Mouse (Mus musculus) layer of hippocampus, adult 6 months (tissue): ENCODE measurements around the gene Gm4133. TPM values are rescaled to one million over a fixed set of nuclear protein-coding genes. Genes with fewer than 3 reads are reported as not detected.

Experiments
- long read RNA-seq, 2 experiments: library from polyadenylated mRNA; unstranded; transcript quantifications; one replicate each; pipeline ENCODE4 v2.0.0; 2019 to 2020
- polyA plus RNA-seq: library from polyadenylated mRNA; unstranded; fragments of <200 nt; fragmentation: Nextera tagmentation; gene quantifications from 2 replicates; pipeline ENCODE4 v1.2.3, GENCODE M21; 2021

The Gm4133 gene
- polyA plus RNA-seq, result not detected in 2 replicates
- long read RNA-seq, experiment 1, result 0 reads
- long read RNA-seq, experiment 2, result 0 reads

DNA sequence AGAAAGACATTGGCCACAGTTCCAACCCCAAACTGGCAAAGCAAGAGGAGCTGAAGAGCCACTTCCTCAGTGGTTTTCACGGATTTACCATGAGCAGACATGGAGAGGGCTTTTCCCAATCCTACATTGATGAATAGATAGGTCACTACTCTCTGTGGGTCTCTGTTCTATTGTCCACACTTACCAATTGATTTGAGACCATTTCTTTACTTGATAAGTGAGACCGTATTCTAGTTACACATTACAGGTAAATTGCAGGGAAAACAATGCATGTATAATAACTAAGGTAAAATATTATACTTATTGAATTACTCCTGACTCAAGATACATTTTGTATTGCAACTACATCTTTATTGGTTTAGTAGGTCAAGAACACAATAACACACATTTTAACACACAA is at the start of gene Gm4133:
TSS of gene Gm4133 (minus strand) at position 101 of the 400 bp plus-strand sequence.

DNA sequence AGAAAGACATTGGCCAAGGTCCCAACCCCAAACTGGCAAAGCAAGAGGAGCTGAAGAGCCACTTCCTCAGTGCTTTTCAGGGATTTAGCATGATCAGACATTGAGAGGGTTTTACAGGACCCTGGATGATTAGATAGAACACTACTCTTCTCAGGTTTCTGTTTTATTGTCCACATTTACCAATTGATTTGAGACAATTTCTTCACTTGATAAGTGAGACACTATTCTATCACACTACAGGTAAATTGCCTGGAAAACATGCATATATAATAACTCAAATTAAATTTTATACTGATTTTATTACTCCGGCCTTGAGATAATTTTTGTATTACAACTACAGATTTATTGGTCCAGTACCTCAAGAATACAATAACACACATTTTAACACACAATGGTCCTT is 41.4 kb upstream of the Gm4133 start, which contains the start of gene Gm5728:
TSS of gene Gm5728 (minus strand) at position 101 of the 400 bp plus-strand sequence.

Other genes with a start within 250 kb of the Gm4133 start
- not detected in 2 replicates for gene Vmn1r91, start 234.4 kb downstream of the Gm4133 start, polyA plus RNA-seq
- gene Gm16442, start 211.5 kb downstream of the Gm4133 start, polyA plus RNA-seq, result not detected in 2 replicates
- gene Vmn1r93, start 195.0 kb downstream of the Gm4133 start, polyA plus RNA-seq, result not detected in 2 replicates
- not detected in 2 replicates for gene Vmn1r94, start 165.7 kb downstream of the Gm4133 start, polyA plus RNA-seq
- not detected in 2 replicates for gene Vmn1r95, start 140.4 kb downstream of the Gm4133 start, polyA plus RNA-seq
- not detected in 2 replicates for gene Gm6164, start 128.5 kb downstream of the Gm4133 start, polyA plus RNA-seq
- not detected in 2 replicates for gene Gm4498, start 100.2 kb downstream of the Gm4133 start, polyA plus RNA-seq
- not detected in 2 replicates for gene Gm5890, start 71.2 kb downstream of the Gm4133 start, polyA plus RNA-seq
- gene Gm5728, start 41.3 kb upstream of the Gm4133 start, polyA plus RNA-seq, result not detected in 2 replicates
- not detected in 2 replicates for gene Vmn1r100, start 83.9 kb upstream of the Gm4133 start, polyA plus RNA-seq
- gene Vmn1r101, start 108.5 kb upstream of the Gm4133 start, polyA plus RNA-seq, result not detected in 2 replicates
- gene Gm10670, start 140.9 kb upstream of the Gm4133 start, polyA plus RNA-seq, result not detected in 2 replicates
- gene Vmn1r103, start 176.5 kb upstream of the Gm4133 start, polyA plus RNA-seq, result not detected in 2 replicates
- gene Vmn1r104, start 199.8 kb upstream of the Gm4133 start, polyA plus RNA-seq, result not detected in 2 replicates
- not detected in 2 replicates for gene Gm5726, start 211.7 kb upstream of the Gm4133 start, polyA plus RNA-seq
- not detected in 2 replicates for gene Gm4141, start 242.2 kb upstream of the Gm4133 start, polyA plus RNA-seq